Mouse (Mus musculus): ENCODE measurements around the gene 1110065P20Rik.

DNA sequence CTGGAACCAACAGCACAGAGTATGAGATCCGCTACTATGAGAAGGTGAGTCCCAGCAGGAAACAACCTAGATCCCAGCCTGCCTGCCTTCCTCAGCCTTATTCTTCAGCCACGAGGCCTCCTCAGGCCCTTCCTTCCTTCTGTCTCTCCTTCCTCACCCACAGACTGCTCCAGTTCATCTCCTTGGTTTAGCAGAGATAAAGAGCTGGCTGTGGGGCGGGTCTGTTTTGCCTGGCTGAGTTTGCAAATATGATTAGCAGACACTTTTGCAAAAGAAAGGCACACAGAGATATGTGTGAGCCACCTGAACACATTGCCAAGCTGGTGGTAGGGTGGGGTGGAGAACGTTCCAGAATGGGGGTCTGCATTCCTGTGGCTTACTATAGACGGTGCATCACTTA, 48.9 kb upstream of the 1110065P20Rik start:
- TF ChIP-seq EP300 (optimal IDR thresholded peaks at IDR 0.05) (no peak), CTCF (IDR thresholded peaks at IDR 0.05; ENCODE audit: low read depth) (no peak)

All from stomach, postnatal 0 days (tissue).